Mouse (Mus musculus) liver, embryonic 15.5 days (tissue): ENCODE measurements at regions not wholly inside any gene's neighbourhood (a gene's known extent, or its start where the extent isn't known, plus 50 kb on each side); places are given as distances from the start of the nearest gene placed in this dataset.
A peak's percentile ranks its signal among the peaks of the same experiment; 100 is the strongest.

Source experiments
- ATAC-seq: fragments of 200-750 bp; cut with Nextera tagmentation; 2 replicates; pipeline ENCODE4 v1.8.0; 2017; ENCODE audit warnings: moderate number of reproducible peaks, mild to moderate bottlenecking, moderate library complexity; ENCODE audit not compliant: insufficient read depth
- H3K27ac ChIP-seq: fragments of 300-500 bp; sonication (generic); replicated peaks from 2 replicates; pipeline ENCODE4 v1.5.1; 2015; ENCODE audit warnings: mild to moderate bottlenecking, inconsistent platforms
- H3K27me3 ChIP-seq: fragments of 300-500 bp; sonication (generic); 2 replicates; pipeline ENCODE4 v1.6.1; 2015; ENCODE audit warnings: mild to moderate bottlenecking, inconsistent platforms
- H3K36me3 ChIP-seq: fragments of 300-500 bp; sonication (generic); replicated peaks from 2 replicates; pipeline ENCODE4 v1.6.1; 2015; ENCODE audit warnings: moderate library complexity, mild to moderate bottlenecking, inconsistent platforms
- H3K4me1 ChIP-seq: fragments of 300-500 bp; sonication (generic); replicated peaks from 2 replicates; pipeline ENCODE4 v1.6.1; 2015; ENCODE audit warnings: inconsistent platforms
- H3K4me2 ChIP-seq: fragments of 300-500 bp; sonication (generic); 2 replicates; pipeline ENCODE4 v1.6.1; 2015; ENCODE audit warnings: moderate library complexity, mild to moderate bottlenecking, inconsistent platforms
- H3K4me3 ChIP-seq: fragments of 300-500 bp; sonication (generic); replicated peaks from 2 replicates; pipeline ENCODE4 v1.5.1; 2015; ENCODE audit warnings: mild to moderate bottlenecking, inconsistent platforms
- H3K9ac ChIP-seq: fragments of 300-500 bp; sonication (generic); 2 replicates; pipeline ENCODE4 v1.6.1; 2015; ENCODE audit warnings: moderate library complexity, mild to moderate bottlenecking, inconsistent platforms
- H3K9me3 ChIP-seq: fragments of 300-500 bp; sonication (generic); replicated peaks from 2 replicates; pipeline ENCODE4 v1.6.1; 2016; ENCODE audit warnings: inconsistent platforms
- WGBS: fragments of 180-500 bp; shearing (Covaris S2); methylation state at CpG from one replicate; pipeline ENCODE4 v1.1.7; 2015; ENCODE audit warnings: mixed read lengths; ENCODE audit not compliant: insufficient replicate concordance; 5-methylcytosine and 5-hydroxymethylcytosine counted together

DNA sequence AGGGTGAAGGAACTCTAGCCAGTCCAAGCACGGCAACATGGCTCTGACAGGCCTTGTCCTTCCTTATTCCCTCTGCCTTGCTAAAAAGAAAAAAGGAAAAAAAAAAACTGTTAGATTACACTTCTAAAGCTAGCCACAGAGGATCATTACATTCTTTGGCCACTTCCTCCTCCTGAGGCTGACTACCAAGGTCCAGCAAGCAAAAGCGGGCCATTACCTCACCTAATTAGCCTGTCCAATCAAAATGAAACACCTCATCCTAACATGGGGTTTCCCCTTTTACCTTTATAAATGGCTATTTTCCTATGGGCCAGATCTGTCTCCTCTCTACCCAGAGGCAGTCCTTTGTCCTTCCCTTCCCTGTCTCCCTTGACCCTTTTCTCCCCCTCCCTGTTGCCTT, 102.2 kb downstream of the Pih1h3b start:
- H3K27ac ChIP-seq: no peak overlapping the region
- H3K9me3 ChIP-seq: no peaks in the 10 kb centered on the region
- no peak overlapping the region for H3K4me3 ChIP-seq
- H3K4me2 ChIP-seq: no peak overlapping the region
- no peak for ATAC-seq
- no peaks in the 10 kb centered on the region for H3K4me1 ChIP-seq
- no peaks in the 10 kb centered on the region for H3K27me3 ChIP-seq
- no peaks in the 10 kb centered on the region for H3K36me3 ChIP-seq
- H3K9ac ChIP-seq: no peak overlapping the region
- 52% methylated on average over 2 of the region's 2 CpGs for WGBS

DNA sequence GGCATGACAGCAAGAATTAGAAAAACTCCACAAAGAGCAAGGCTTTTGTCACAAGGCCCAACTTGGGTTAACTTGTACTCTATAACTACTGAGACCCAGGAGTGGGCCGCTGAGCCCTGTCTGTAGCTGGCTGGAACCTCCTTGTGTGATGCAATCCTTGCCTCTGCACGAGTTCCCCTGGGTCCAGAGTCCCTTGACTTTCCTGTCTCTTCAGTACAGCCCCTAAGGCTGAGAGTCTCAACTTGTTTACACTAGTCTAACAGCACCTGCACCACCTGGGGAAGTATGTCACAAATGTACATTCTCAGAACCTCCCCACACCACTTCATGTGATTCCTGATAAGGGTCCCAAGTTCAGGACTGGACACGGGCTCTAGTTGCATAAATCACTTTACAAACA, 103.3 kb downstream of the Pih1h3b start:
- ATAC-seq: peak; percentile 49; the same call in 1 of the 2 replicates
- H3K36me3 ChIP-seq: no peaks in the 10 kb centered on the region
- no peak overlapping the region for H3K27ac ChIP-seq
- H3K9me3 ChIP-seq: no peaks in the 10 kb centered on the region
- no peak overlapping the region for H3K9ac ChIP-seq
- WGBS: 48% methylated on average over 3 of the region's 3 CpGs
- H3K4me3 ChIP-seq: no peak overlapping the region
- no peaks in the 10 kb centered on the region for H3K4me1 ChIP-seq
- H3K4me2 ChIP-seq: no peak overlapping the region
- H3K27me3 ChIP-seq: no peaks in the 10 kb centered on the region

DNA sequence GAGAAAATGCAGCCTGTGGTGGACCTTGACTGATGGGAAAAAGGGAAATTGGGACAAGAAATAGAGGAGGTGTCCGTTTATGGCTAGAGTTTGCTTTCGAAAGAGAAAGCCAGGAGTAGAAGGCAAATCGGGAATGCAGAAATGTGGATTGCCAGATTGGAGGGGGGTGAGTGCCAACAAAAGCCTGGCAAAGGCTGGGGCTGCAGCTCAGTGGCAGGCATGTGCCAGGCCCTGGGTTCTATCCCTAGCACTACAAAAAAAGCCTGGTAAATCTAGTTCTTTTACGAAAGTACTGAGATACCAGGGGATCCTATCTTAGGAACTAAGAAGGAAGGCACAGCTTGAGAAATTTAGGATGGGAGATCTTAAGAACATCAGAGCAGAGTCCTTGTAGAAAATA, 117.2 kb downstream of the Pih1h3b start:
- Histone ChIP-seq H3K4me1 (no peaks in the 10 kb centered on the region), H3K9me3 (no peaks in the 10 kb centered on the region), H3K4me2 (no peak overlapping the region), H3K4me3 (no peak overlapping the region), H3K27ac (no peak overlapping the region), H3K36me3 (no peaks in the 10 kb centered on the region), H3K9ac (no peak overlapping the region), H3K27me3 (no peaks in the 10 kb centered on the region)
- 51% methylated on average over 4 of the region's 4 CpGs for WGBS
- no peak for ATAC-seq

DNA sequence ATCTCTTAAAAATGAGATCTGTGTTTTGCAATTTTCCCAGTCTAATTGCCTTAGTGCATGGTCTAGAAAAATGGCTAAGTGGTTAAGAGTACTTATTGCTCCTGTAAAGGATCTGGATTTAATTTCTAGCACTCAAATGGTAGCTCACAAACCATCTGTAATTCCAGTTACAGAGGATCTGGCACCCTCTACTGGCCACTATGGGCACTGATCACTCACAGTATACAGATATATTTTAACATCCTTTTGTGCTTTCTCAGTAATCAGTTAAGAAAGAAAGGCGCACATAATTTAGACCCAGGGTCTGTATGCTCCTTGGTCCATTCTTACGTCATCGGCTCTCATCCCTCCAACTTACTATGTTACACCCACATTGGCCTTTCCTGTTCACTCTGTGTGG, 120.3 kb downstream of the Pih1h3b start:
- Histone ChIP-seq H3K9ac (no peak overlapping the region), H3K9me3 (no peaks in the 10 kb centered on the region), H3K36me3 (no peaks in the 10 kb centered on the region), H3K27ac (no peak overlapping the region), H3K4me1 (no peaks in the 10 kb centered on the region), H3K4me2 (no peak overlapping the region), H3K27me3 (no peaks in the 10 kb centered on the region), H3K4me3 (no peak overlapping the region)
- no peak for ATAC-seq
- 69% methylated on average over 3 of the region's 3 CpGs for WGBS

DNA sequence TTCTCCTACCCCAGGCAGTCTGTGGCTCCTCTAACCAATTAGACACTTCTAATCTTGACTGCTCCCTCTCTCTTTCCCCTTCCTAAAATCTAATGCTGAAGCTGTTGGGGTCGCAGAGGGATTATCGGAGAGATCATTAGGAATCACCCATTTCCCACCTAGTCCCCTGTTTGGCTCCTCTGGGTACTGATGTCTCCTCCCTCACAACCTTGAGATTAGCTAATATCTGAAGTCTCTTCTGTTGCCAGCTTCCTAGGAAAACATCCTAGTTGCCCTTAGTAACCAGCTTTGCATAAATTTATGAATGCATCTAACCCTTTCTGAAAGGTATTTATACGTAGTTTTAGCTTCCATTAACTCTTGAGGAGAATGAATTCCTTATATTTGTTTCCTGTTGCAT, 138.4 kb upstream of the Frmpd3 start:
- Histone ChIP-seq H3K36me3 (no peaks in the 10 kb centered on the region), H3K9me3 (no peaks in the 10 kb centered on the region), H3K9ac (no peak overlapping the region), H3K4me1 (no peaks in the 10 kb centered on the region), H3K4me3 (no peak overlapping the region), H3K27ac (no peak overlapping the region), H3K4me2 (no peak overlapping the region), H3K27me3 (no peaks in the 10 kb centered on the region)
- ATAC-seq: no peak
- WGBS: 63% methylated on average over 3 of the region's 3 CpGs

DNA sequence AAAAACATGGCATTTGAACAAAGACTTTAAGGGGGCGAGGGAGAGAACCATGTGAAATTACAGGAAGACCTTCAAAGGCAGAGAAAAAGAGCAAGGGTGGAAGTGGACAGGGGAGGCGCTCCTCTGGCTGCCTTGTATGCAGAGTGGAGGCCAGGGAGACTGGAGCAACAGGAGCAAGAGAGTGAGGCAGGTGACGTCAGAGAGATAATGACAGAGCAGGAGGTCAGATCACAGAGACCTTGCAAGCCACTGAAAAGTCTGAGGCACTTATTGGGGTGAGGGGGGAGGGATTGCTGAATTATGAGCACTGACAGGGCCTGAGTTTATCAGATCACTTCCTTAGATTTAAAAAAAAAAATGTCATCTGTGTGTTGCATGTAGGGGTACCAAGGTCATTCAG, 133.3 kb upstream of the Frmpd3 start:
- H3K4me3 ChIP-seq: no peak overlapping the region
- no peak for ATAC-seq
- no peak overlapping the region for H3K27ac ChIP-seq
- H3K27me3 ChIP-seq: no peaks in the 10 kb centered on the region
- no peaks in the 10 kb centered on the region for H3K9me3 ChIP-seq
- H3K9ac ChIP-seq: no peak overlapping the region
- H3K4me1 ChIP-seq: no peaks in the 10 kb centered on the region
- WGBS: 32% methylated on average over 3 of the region's 3 CpGs
- H3K4me2 ChIP-seq: no peak overlapping the region
- no peaks in the 10 kb centered on the region for H3K36me3 ChIP-seq

DNA sequence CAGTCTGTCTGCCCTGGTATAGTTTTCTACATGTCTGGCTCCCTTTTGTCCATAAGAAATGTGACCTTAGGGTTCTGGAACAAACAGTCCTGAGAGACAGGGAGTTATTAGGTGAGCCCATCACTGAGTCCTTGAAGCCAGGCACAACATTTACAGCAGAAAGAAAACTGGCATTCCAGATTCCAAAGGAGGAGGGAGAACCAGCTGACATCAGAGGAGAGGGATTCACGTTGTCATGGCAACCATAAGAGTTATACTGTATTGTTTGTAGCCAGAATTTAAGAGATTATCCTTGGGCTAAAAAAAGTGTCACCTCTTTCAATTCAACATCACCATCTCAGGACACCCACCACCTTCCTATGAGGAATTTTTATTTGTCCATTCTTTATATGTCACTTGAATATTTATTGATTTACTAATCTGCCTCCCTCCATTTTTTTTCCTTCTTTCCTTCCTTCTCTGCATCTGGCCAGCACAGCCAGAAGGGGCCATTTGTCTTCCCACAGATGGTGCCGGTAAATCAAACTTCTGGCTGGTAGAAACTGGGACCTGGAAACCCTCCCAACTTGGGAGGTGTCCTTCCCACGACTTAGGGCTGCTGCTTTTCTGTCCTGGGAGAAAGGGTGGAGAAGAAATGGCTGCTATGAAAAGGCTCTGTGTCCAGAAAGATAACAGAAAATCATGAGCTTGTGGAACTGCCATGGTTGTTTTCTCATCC, 129.3 kb upstream of the Frmpd3 start:
- Histone ChIP-seq H3K4me3 (no peak overlapping the region), H3K4me2 (no peak overlapping the region), H3K27me3 (no peaks in the 10 kb centered on the region), H3K4me1 (no peaks in the 10 kb centered on the region), H3K9ac (no peak overlapping the region), H3K36me3 (no peaks in the 10 kb centered on the region), H3K27ac (no peak overlapping the region), H3K9me3 (no peaks in the 10 kb centered on the region)
- 27% methylated on average over 3 of the region's 3 CpGs for WGBS
- ATAC-seq: no peak

DNA sequence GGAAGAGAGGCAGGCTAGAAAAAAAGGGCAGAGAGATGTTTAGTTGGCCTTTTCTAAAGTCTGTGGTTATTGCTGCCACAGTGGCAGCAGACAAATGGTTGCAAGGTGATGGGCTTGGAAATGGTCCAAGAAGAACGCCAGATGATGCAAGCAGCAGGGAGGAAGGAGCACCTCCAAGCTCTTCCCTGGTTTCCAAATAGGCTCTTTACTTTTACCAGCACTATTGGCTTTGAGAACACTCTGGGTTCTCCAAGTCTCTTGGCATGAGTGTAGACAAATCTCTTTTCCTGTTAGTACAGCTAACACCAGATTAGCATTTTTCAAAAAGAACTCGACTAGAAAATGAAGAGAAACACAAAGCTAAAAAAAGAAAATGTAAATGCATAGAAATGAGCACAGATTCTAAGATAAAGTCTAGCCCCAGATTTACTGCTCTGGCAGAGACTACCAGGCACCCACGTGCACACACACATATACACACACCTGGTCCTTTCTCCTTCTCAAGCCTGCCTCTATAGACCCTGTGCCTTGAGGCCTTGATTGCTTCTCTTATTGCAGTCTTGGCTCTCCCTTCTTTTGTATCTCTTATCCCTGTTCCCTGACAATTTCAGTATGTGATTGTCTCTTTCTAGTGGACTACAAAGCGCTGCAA, 127.7 kb upstream of the Frmpd3 start:
- Histone ChIP-seq H3K9ac (no peak overlapping the region), H3K9me3 (no peaks in the 10 kb centered on the region), H3K36me3 (no peaks in the 10 kb centered on the region), H3K4me1 (no peaks in the 10 kb centered on the region), H3K27me3 (0 out of 2 replicates have a peak, but pooled peaks cover 3% of the 10 kb centered on the region), H3K4me2 (no peak overlapping the region), H3K4me3 (no peak overlapping the region), H3K27ac (no peak overlapping the region)
- ATAC-seq: no peak
- WGBS: 47% methylated on average over 4 of the region's 4 CpGs

DNA sequence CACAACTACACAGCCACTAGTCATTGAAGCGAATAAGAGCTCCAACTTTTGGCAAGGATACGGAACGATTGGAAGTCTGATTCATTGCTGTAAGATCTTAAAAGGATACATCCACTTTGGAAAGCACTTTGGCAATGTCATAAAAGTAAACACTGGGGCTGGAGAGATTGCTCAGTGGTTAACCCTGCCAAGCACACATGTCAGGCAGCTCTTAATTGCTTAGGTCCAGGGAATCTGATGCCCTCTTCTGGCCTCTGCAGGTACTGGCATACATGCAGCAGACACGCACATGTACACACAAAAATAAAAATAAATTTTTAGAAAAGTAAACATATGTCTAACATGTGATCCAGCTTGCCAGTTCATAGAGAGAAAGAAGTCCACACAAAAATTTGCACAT, 86.3 kb upstream of the Frmpd3 start:
- Histone ChIP-seq H3K4me2 (no peak overlapping the region), H3K27me3 (no peaks in the 10 kb centered on the region), H3K4me3 (no peak overlapping the region), H3K9ac (no peak overlapping the region), H3K9me3 (no peaks in the 10 kb centered on the region), H3K27ac (no peak overlapping the region), H3K4me1 (no peaks in the 10 kb centered on the region), H3K36me3 (no peaks in the 10 kb centered on the region)
- 71% methylated on average over 4 of the region's 4 CpGs for WGBS
- ATAC-seq: no peak

DNA sequence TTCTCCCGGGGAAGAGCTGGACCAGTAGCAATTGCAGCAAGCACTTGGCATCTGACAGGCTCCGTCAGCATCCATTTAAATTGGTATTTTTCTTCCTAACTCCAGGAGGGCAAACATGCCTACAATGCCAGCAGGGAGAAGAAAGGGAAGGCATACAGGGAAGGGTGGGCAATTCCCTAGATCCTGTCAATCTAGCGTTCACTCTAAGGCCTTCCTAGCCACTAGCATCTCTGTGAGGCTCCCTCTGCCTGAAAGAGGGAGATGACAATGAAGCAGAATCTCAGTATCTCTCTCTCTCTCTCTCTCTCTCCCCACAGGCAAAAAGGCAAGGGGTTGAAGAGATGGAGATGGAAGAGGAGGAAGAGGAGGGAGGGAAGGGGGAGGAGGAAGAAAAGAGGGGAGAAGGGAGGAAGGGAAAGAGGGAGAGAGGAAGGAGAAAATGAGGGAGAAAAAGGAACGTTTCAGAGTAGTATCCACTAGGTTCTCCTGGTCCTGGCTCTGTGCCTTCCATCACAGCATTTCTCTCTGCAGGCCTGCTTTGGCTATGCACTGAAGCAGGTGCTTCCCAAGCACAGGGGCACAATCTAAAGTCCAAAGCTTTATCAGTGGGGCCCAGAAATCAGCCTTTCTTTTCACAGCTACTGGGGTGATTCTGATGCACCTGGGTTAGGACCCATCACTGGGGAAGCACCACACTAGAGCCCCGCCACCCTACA, 72.2 kb upstream of the Frmpd3 start:
- no peak overlapping the region for H3K27ac ChIP-seq
- peaks cover 18% of the 10 kb centered on the region for H3K27me3 ChIP-seq
- H3K4me1 ChIP-seq: no peaks in the 10 kb centered on the region
- no peak overlapping the region for H3K4me3 ChIP-seq
- no peak overlapping the region for H3K9ac ChIP-seq
- 50% methylated on average over 5 of the region's 5 CpGs for WGBS
- H3K9me3 ChIP-seq: no peaks in the 10 kb centered on the region
- H3K36me3 ChIP-seq: no peaks in the 10 kb centered on the region
- ATAC-seq: no peak
- H3K4me2 ChIP-seq: no peak overlapping the region

DNA sequence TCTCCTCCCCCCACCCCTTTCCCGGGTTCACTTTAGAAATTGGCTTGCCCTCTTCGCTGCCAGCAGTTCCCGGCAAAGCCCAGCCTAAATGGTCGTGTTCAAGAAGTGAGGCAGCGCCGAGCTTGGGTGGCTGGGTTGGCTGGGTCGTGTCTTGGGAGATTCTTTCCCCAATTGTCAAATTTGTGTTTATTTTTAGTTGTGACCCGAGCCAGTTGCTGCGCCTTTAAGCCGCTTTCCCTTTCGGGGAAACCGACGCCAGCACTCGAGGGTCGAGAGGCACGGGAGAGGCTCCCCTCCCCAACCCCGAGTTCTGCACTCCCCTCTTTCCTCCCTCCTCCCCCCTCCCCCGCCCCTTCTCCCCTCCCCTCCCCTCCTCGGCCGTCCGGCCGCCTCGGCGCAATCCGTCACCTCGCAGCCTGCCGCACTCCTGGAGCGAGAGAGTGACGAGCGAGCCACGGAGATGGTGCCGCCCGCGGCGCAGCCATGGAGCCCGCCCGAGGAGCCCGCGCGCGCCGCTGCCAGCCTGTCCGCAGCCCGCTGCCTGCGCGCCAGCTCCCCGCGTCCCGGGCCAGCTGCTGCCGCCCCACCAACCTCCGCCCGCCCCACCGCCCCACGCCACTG, 64.6 kb upstream of the Frmpd3 start:
- peaks cover 67% of the 10 kb centered on the region for H3K27me3 ChIP-seq
- peak overlapping the region; percentile 23 for H3K4me3 ChIP-seq
- no peaks in the 10 kb centered on the region for H3K9me3 ChIP-seq
- H3K36me3 ChIP-seq: no peaks in the 10 kb centered on the region
- no peak overlapping the region for H3K9ac ChIP-seq
- H3K4me2 ChIP-seq: peak overlapping the region; percentile 48
- no peak overlapping the region for H3K27ac ChIP-seq
- 18% methylated on average over 31 of the region's 54 CpGs for WGBS
- H3K4me1 ChIP-seq: no peaks in the 10 kb centered on the region
- ATAC-seq: no peak
